Mouse (Mus musculus): Measurements from ENCODE around the gene Gcm2. TPM values are rescaled to one million over a fixed set of nuclear protein-coding genes. Genes with fewer than 3 reads are reported as not detected.

Gcm2 gene
- polyA plus RNA-seq, 1 experiment from 2014 or later: not detected

GRCm38 (mm10) chr13:41091271-41091670 is 19.6 kb downstream of the Gcm2 start:
- Histone ChIP-seq H3K9ac (ENCODE audit: low read depth, low read length) (no peak overlapping the region), H3K27ac (ENCODE audit: low read depth, low read length) (no peak overlapping the region), H3K9me3 (replicated peaks; ENCODE audit: control insufficient read depth, low read length) (no peaks in the 10 kb centered on the region), H3K4me2 (peak overlapping the region; percentile 35), H3K36me3 (ENCODE audit: control insufficient read depth, insufficient read depth, low read length) (no peaks in the 10 kb centered on the region), H3K27me3 (ENCODE audit: control insufficient read depth, insufficient read depth, low read length) (peaks cover 2% of the 10 kb centered on the region; the same call in 1 of the 2 replicates), H3K4me3 (ENCODE audit: low read depth, low read length) (no peak overlapping the region), H3K4me1 (ENCODE audit: control insufficient read depth, insufficient read depth, low read length) (no peaks in the 10 kb centered on the region)
- 26% methylated on average over 10 of the region's 10 CpGs for WGBS (ENCODE audit: insufficient replicate concordance)
- no peak for ATAC-seq (replicated peaks; ENCODE audit: insufficient number of reproducible peaks, low FRiP score, low TSS enrichment)

DNA sequence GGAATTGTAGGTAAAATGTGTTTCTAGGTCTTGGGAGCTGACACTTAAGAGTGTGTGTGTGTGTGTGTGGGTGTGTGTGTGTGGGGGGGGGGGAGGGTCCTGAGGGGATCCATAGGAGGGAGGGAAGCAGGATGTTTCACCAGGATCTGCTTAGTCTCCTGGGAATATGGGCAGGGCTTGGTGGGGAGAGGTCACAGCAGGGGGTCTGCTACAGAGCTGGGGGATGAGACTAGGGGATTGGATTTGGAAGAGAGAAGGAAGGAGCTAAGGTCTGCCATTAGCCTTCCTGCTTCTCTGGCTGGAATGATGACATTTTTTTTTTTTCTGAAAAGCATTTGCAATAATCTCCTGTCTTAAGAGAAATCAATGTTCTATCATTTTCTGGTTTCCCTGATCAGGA is 22.1 kb downstream of the Gcm2 start:
- Histone ChIP-seq H3K27me3 (ENCODE audit: control insufficient read depth, insufficient read depth, low read length) (peaks cover 2% of the 10 kb centered on the region; the same call in 1 of the 2 replicates), H3K9ac (ENCODE audit: low read depth, low read length) (no peak overlapping the region)
- ATAC-seq (replicated peaks; ENCODE audit: insufficient number of reproducible peaks, low FRiP score, low TSS enrichment): no peak

DNA sequence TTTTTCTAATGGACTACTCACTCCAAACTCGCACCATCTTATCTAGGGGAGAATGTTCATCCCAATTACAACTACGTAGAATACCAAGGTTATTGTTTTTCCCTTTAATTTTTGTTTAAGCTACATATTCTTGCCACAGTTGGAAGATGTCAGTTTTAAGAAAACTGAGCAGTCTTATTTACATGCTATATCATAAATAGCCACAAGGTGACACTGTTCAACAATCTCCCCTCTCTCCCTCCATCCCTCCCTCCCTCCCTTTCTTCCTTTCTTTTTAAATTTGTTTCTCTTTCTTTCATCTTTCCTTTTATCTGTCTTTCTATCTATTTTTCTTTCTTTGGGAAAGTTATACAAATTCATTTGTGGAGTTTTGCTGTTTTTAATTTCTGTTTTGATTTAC is 25.7 kb downstream of the Gcm2 start:
- WGBS (ENCODE audit: insufficient replicate concordance): 20% methylated on average over 2 of the region's 2 CpGs
- Histone ChIP-seq H3K27me3 (ENCODE audit: control insufficient read depth, insufficient read depth, low read length) (no peaks in the 10 kb centered on the region), H3K9ac (ENCODE audit: low read depth, low read length) (no peak overlapping the region), H3K4me1 (ENCODE audit: control insufficient read depth, insufficient read depth, low read length) (no peaks in the 10 kb centered on the region), H3K36me3 (ENCODE audit: control insufficient read depth, insufficient read depth, low read length) (no peaks in the 10 kb centered on the region), H3K4me3 (ENCODE audit: low read depth, low read length) (no peak overlapping the region), H3K9me3 (replicated peaks; ENCODE audit: control insufficient read depth, low read length) (no peaks in the 10 kb centered on the region), H3K27ac (ENCODE audit: low read depth, low read length) (no peak overlapping the region), H3K4me2 (no peak overlapping the region)
- no peak for ATAC-seq (replicated peaks; ENCODE audit: insufficient number of reproducible peaks, low FRiP score, low TSS enrichment)

More for the DNA sequence above, 22.1 kb downstream of the Gcm2 start:
- H3K36me3 ChIP-seq (ENCODE audit: control insufficient read depth, insufficient read depth, low read length): no peaks in the 10 kb centered on the region
- no peaks in the 10 kb centered on the region for H3K4me1 ChIP-seq (ENCODE audit: control insufficient read depth, insufficient read depth, low read length)
- H3K4me3 ChIP-seq (ENCODE audit: low read depth, low read length): no peak overlapping the region
- no peaks in the 10 kb centered on the region for H3K9me3 ChIP-seq (replicated peaks; ENCODE audit: control insufficient read depth, low read length)
- no peak overlapping the region for H3K4me2 ChIP-seq
- no peak overlapping the region for H3K27ac ChIP-seq (ENCODE audit: low read depth, low read length)

GRCm38 (mm10) chr13:41084521-41084920 is 26.3 kb downstream of the Gcm2 start:
- no peak for ATAC-seq (replicated peaks; ENCODE audit: insufficient number of reproducible peaks, low FRiP score, low TSS enrichment)
- Histone ChIP-seq H3K27ac (ENCODE audit: low read depth, low read length) (no peak overlapping the region), H3K4me2 (no peak overlapping the region), H3K36me3 (ENCODE audit: control insufficient read depth, insufficient read depth, low read length) (no peaks in the 10 kb centered on the region), H3K27me3 (ENCODE audit: control insufficient read depth, insufficient read depth, low read length) (peaks cover under 1% of the 10 kb centered on the region; the same call in 1 of the 2 replicates), H3K4me3 (ENCODE audit: low read depth, low read length) (no peak overlapping the region), H3K9me3 (replicated peaks; ENCODE audit: control insufficient read depth, low read length) (no peaks in the 10 kb centered on the region), H3K9ac (ENCODE audit: low read depth, low read length) (no peak overlapping the region), H3K4me1 (ENCODE audit: control insufficient read depth, insufficient read depth, low read length) (0 out of 2 replicates have a peak, but pooled peaks cover under 1% of the 10 kb centered on the region)
- WGBS (ENCODE audit: insufficient replicate concordance): 80% methylated on average over 3 of the region's 3 CpGs

DNA sequence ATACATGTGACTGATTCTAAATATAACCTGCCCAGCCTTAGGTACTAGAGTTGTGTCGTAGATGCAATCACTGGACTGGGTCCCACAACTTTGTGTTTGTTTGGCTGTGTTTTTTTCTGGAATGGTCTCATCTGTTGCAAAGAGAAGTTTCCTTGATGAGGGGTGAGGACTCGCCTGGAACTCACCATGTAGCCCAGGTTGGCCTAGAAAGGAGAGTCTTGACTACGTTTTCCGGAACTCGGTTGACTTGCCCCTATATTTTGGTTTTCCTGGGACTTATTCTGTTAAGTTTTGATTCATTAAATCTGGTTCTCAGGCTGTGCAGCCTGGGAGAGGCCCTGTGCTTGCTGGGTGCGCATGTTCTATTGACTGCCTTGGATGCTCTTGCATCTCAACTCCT is 30.1 kb downstream of the Gcm2 start:
- no peak overlapping the region for H3K4me2 ChIP-seq
- H3K4me3 ChIP-seq (ENCODE audit: low read depth, low read length): no peak overlapping the region
- H3K9ac ChIP-seq (ENCODE audit: low read depth, low read length): no peak overlapping the region
- H3K27me3 ChIP-seq (ENCODE audit: control insufficient read depth, insufficient read depth, low read length): peaks cover 11% of the 10 kb centered on the region
- no peak overlapping the region for H3K27ac ChIP-seq (ENCODE audit: low read depth, low read length)
- H3K36me3 ChIP-seq (ENCODE audit: control insufficient read depth, insufficient read depth, low read length): no peaks in the 10 kb centered on the region
- ATAC-seq (replicated peaks; ENCODE audit: insufficient number of reproducible peaks, low FRiP score, low TSS enrichment): no peak
- peaks cover 3% of the 10 kb centered on the region; the same call in 1 of the 2 replicates for H3K4me1 ChIP-seq (ENCODE audit: control insufficient read depth, insufficient read depth, low read length)
- WGBS (ENCODE audit: insufficient replicate concordance): 81% methylated on average over 6 of the region's 6 CpGs
- no peaks in the 10 kb centered on the region for H3K9me3 ChIP-seq (replicated peaks; ENCODE audit: control insufficient read depth, low read length)

DNA sequence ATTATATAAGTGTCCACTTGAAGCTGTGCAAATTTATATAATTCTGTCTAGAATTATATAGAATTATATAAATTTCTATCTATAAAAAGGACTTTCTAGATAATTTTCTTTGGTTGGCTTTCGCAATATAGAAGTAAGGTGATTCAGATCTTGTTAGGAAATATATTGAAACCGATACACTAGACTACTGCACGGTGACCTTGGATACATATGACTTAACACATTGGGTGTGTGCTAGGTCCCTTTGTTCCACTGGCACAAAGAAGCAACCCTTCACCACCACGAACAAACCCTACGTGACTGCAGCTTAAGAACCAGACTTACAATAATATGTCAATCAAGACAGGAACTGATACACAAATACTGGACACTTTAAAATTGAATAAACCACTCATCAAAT is 31.0 kb downstream of the Gcm2 start:
- Histone ChIP-seq H3K4me3 (ENCODE audit: low read depth, low read length) (no peak overlapping the region), H3K36me3 (ENCODE audit: control insufficient read depth, insufficient read depth, low read length) (no peaks in the 10 kb centered on the region), H3K27me3 (ENCODE audit: control insufficient read depth, insufficient read depth, low read length) (peaks cover 11% of the 10 kb centered on the region), H3K27ac (ENCODE audit: low read depth, low read length) (no peak overlapping the region), H3K4me1 (ENCODE audit: control insufficient read depth, insufficient read depth, low read length) (peaks cover 3% of the 10 kb centered on the region; the same call in 1 of the 2 replicates), H3K9ac (ENCODE audit: low read depth, low read length) (no peak overlapping the region), H3K9me3 (replicated peaks; ENCODE audit: control insufficient read depth, low read length) (no peaks in the 10 kb centered on the region), H3K4me2 (no peak overlapping the region)
- WGBS (ENCODE audit: insufficient replicate concordance): 56% methylated on average over 5 of the region's 5 CpGs
- ATAC-seq (replicated peaks; ENCODE audit: insufficient number of reproducible peaks, low FRiP score, low TSS enrichment): no peak

GRCm38 (mm10) chr13:41079421-41079780 is 31.4 kb downstream of the Gcm2 start, which contains the start of gene Mak:
TSS of gene Mak (minus strand) at chr13:41079706.
- Histone ChIP-seq H3K9me3 (replicated peaks; ENCODE audit: control insufficient read depth, low read length) (no peaks in the 10 kb centered on the region), H3K4me2 (peak within 1 kb of the TSS; percentile 84), H3K36me3 (ENCODE audit: control insufficient read depth, insufficient read depth, low read length) (no peaks in the 10 kb centered on the region), H3K4me3 (ENCODE audit: low read depth, low read length) (peak within 1 kb of the TSS; percentile 41), H3K4me1 (ENCODE audit: control insufficient read depth, insufficient read depth, low read length) (peaks cover 3% of the 10 kb centered on the region; the same call in 1 of the 2 replicates), H3K9ac (ENCODE audit: low read depth, low read length) (peak within 1 kb of the TSS; percentile 11; the same call in 1 of the 2 replicates), H3K27ac (ENCODE audit: low read depth, low read length) (no peak within 1 kb of the TSS), H3K27me3 (ENCODE audit: control insufficient read depth, insufficient read depth, low read length) (peaks cover 11% of the 10 kb centered on the region)
- WGBS (ENCODE audit: insufficient replicate concordance): under 1% methylated on average over 40 of the region's 40 CpGs
- peak; percentile 84 for ATAC-seq (replicated peaks; ENCODE audit: insufficient number of reproducible peaks, low FRiP score, low TSS enrichment)

- Histone ChIP-seq H3K4me2 (peak overlapping the region; percentile 84), H3K27ac (ENCODE audit: low read depth, low read length) (no peak overlapping the region), H3K9me3 (replicated peaks; ENCODE audit: control insufficient read depth, low read length) (no peaks in the 10 kb centered on the region), H3K27me3 (ENCODE audit: control insufficient read depth, insufficient read depth, low read length) (peaks cover 11% of the 10 kb centered on the region), H3K4me1 (ENCODE audit: control insufficient read depth, insufficient read depth, low read length) (peaks cover 3% of the 10 kb centered on the region; the same call in 1 of the 2 replicates), H3K4me3 (ENCODE audit: low read depth, low read length) (peak overlapping the region; percentile 41), H3K9ac (ENCODE audit: low read depth, low read length) (peak overlapping the region; percentile 11; the same call in 1 of the 2 replicates), H3K36me3 (ENCODE audit: control insufficient read depth, insufficient read depth, low read length) (no peaks in the 10 kb centered on the region)
- peak; percentile 48; the same call in 1 of the 2 replicates for ATAC-seq (replicated peaks; ENCODE audit: insufficient number of reproducible peaks, low FRiP score, low TSS enrichment)
- 9% methylated on average over 24 of the region's 24 CpGs for WGBS (ENCODE audit: insufficient replicate concordance)
Measured at GRCm38 (mm10) chr13:41078690-41079420, 32.0 kb downstream of the Gcm2 start.

DNA sequence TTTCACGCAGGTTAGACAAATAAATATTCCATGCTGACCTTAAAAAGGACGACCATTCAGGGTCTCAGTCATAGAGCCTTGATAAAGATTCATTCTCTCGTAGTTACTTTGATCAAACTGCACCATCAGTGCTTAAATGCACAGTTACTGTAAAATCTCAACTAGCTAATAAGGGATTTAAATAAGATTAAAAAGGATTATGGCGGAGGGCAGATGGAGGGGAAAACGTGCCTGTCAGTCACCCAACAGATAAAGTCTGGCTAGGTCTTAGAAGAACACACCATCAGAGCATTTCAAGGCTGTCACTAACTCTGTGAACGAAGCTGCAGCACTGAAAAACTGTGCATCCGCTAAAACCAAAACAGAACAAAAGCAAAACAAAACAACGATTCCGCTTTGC is 32.9 kb downstream of the Gcm2 start:
- no peaks in the 10 kb centered on the region for H3K9me3 ChIP-seq (replicated peaks; ENCODE audit: control insufficient read depth, low read length)
- no peak for ATAC-seq (replicated peaks; ENCODE audit: insufficient number of reproducible peaks, low FRiP score, low TSS enrichment)
- peaks cover 11% of the 10 kb centered on the region for H3K27me3 ChIP-seq (ENCODE audit: control insufficient read depth, insufficient read depth, low read length)
- no peak overlapping the region for H3K4me2 ChIP-seq
- no peak overlapping the region for H3K4me3 ChIP-seq (ENCODE audit: low read depth, low read length)
- H3K9ac ChIP-seq (ENCODE audit: low read depth, low read length): no peak overlapping the region
- H3K36me3 ChIP-seq (ENCODE audit: control insufficient read depth, insufficient read depth, low read length): no peaks in the 10 kb centered on the region
- H3K4me1 ChIP-seq (ENCODE audit: control insufficient read depth, insufficient read depth, low read length): peaks cover 3% of the 10 kb centered on the region; the same call in 1 of the 2 replicates
- no peak overlapping the region for H3K27ac ChIP-seq (ENCODE audit: low read depth, low read length)
- 62% methylated on average over 9 of the region's 9 CpGs for WGBS (ENCODE audit: insufficient replicate concordance)

All from heart, embryonic 11.5 days (tissue).